Mouse (Mus musculus): ENCODE data around the gene Fam180a. TPM values are rescaled to one million over a fixed set of nuclear protein-coding genes. Genes with fewer than 3 reads are reported as not detected.

The Fam180a gene
- total and polyA plus RNA-seq, 3 experiments = not detected

DNA sequence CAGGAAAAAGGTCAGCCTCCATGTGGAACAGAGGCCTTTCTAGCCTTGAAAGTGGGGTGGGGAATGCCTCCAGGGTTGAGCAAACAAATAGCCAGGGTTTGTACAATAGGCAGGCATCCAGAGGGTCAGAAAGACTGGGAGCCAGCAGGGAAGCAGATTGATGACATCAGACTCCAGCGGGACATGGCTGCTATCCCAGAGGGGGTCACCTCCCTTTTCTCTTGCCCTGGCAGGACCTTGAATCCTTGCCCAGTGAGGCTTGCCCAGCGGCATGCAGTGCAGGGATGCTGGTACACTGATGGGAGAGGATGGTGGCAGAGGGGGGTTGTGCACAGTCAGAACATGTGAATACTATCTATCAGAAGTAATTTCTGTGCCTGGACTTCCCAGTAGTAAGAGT lies 28.9 kb downstream of the Fam180a start:
- TF ChIP-seq USF1 (IDR thresholded peaks at IDR 0.05; ENCODE audit: low read depth, low read length) (no peak), POLR2A (IDR thresholded peaks at IDR 0.05; ENCODE audit: low read depth, low read length) (no peak), TCF12 (IDR thresholded peaks at IDR 0.05; ENCODE audit: low read depth, low read length) (no peak), CHD2 (IDR thresholded peaks at IDR 0.05; ENCODE audit: low read length) (no peak), JUN (IDR thresholded peaks at IDR 0.05; ENCODE audit: insufficient read depth, low read depth, low read length) (no peak), HCFC1 (IDR thresholded peaks at IDR 0.05; ENCODE audit: low read depth, low read length) (no peak), RAD21 (IDR thresholded peaks at IDR 0.05; ENCODE audit: low read depth, low read length) (no peak), JUND (conservative IDR thresholded peaks at IDR 0.05; ENCODE audit: low read depth, low read length) (no peak), UBTF (IDR thresholded peaks at IDR 0.05; ENCODE audit: low read depth, low read length) (no peak), ZKSCAN1 (IDR thresholded peaks at IDR 0.05; ENCODE audit: borderline replicate concordance, low read depth, low read length) (no peak), ETS1 (conservative IDR thresholded peaks at IDR 0.05; ENCODE audit: low read depth, low read length) (no peak), CTCF (conservative IDR thresholded peaks at IDR 0.05 in 1 of 2, IDR thresholded peaks at IDR 0.05 in 1 of 2; ENCODE audit: low read depth in 2 of 2, low read length in 2 of 2) (no peak)
- no peak overlapping the region for H3K4me3 ChIP-seq (replicated peaks in 1 of 3; ENCODE audit: low read depth in 2 of 3, low read length in 2 of 3, poor library complexity in 1 of 3)
- H3K36me3 ChIP-seq (replicated peaks in 1 of 2; ENCODE audit: control insufficient read depth in 1 of 2, insufficient read depth in 1 of 2, low read length in 1 of 2) = no peaks in the 10 kb centered on the region
- H3K9ac ChIP-seq (ENCODE audit: insufficient read depth, low read depth) = no peak overlapping the region
- H3K9me3 ChIP-seq (replicated peaks; ENCODE audit: low read length) = peaks cover 2% of the 10 kb centered on the region
- peaks cover 0 to 12% of the 10 kb centered on the region in 2 experiments; a peak in 2 of 4 replicates for H3K4me1 ChIP-seq (ENCODE audit: control insufficient read depth in 1 of 2, insufficient read depth in 2 of 2)
- in situ Hi-C loops (cut with MboI; ENCODE audit: low pct_ligation_motif_present, low pct_unique_long_range_greater_than_20kb, low sequenced_read_pairs) (no loop called here), dilution Hi-C loops (cut with MboI; ENCODE audit: extremely low pct_ligation_motif_present, extremely low pct_unique_long_range_greater_than_20kb, low sequenced_read_pairs) (no loop called here)
- no peaks in the 10 kb centered on the region for H3K79me2 ChIP-seq (replicated peaks; ENCODE audit: control insufficient read depth, extremely low read depth, insufficient read depth, poor library complexity, severe bottlenecking)
- no peaks in the 10 kb centered on the region for H3K27me3 ChIP-seq (replicated peaks)
- no peak for DNase-seq (ENCODE audit: extremely low read depth)
- no peak overlapping the region for H3K4me2 ChIP-seq (ENCODE audit: insufficient read depth, low read depth, poor library complexity, severe bottlenecking)
- H3K27ac ChIP-seq (ENCODE audit: insufficient read depth, low read depth) = no peak overlapping the region

DNA sequence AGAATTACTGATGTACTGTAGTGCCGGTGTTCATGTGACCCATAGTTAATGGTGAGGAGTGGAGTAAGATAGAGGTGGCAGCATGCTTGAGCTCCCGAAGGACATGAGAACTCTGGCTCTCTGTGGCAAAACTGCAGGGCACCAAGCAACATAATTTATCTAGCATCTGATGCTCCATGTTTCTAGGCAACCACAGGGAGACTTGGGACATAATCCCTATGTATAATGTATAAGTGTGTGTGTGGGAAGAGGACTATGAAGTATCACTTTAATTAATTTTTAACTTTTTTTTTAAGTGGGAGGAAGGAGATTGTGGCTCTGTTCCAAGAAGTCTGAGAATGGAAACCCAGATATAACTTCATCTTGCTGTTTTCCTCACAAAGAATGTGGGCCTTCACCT lies 31.0 kb downstream of the Fam180a start:
- no peaks in the 10 kb centered on the region for H3K36me3 ChIP-seq (replicated peaks in 1 of 2; ENCODE audit: control insufficient read depth in 1 of 2, insufficient read depth in 1 of 2, low read length in 1 of 2)
- DNase-seq (ENCODE audit: extremely low read depth) = no peak
- H3K79me2 ChIP-seq (replicated peaks; ENCODE audit: control insufficient read depth, extremely low read depth, insufficient read depth, poor library complexity, severe bottlenecking) = no peaks in the 10 kb centered on the region
- dilution Hi-C loops (cut with MboI; ENCODE audit: extremely low pct_ligation_motif_present, extremely low pct_unique_long_range_greater_than_20kb, low sequenced_read_pairs) = no loop called here
- no peak overlapping the region for H3K4me3 ChIP-seq (replicated peaks in 1 of 3; ENCODE audit: low read depth in 2 of 3, low read length in 2 of 3, poor library complexity in 1 of 3)
- H3K27me3 ChIP-seq (replicated peaks) = no peaks in the 10 kb centered on the region
- H3K9me3 ChIP-seq (replicated peaks; ENCODE audit: low read length) = peaks cover 2% of the 10 kb centered on the region
- H3K9ac ChIP-seq (ENCODE audit: insufficient read depth, low read depth) = no peak overlapping the region
- no peak overlapping the region for H3K27ac ChIP-seq (ENCODE audit: insufficient read depth, low read depth)
- TF ChIP-seq MYC (IDR thresholded peaks at IDR 0.05; ENCODE audit: low read depth, low read length) = no peak
- no peak for TF ChIP-seq TBP (conservative IDR thresholded peaks at IDR 0.05; ENCODE audit: low read depth, low read length)
- no peak for TF ChIP-seq POLR2AphosphoS2 (IDR thresholded peaks at IDR 0.05; ENCODE audit: low read depth, low read length)
- H3K4me2 ChIP-seq (ENCODE audit: insufficient read depth, low read depth, poor library complexity, severe bottlenecking) = no peak overlapping the region
- in situ Hi-C loops (cut with MboI; ENCODE audit: low pct_ligation_motif_present, low pct_unique_long_range_greater_than_20kb, low sequenced_read_pairs) = no loop called here
- H3K4me1 ChIP-seq (ENCODE audit: control insufficient read depth in 1 of 2, insufficient read depth in 2 of 2) = peaks cover 0 to 12% of the 10 kb centered on the region in 2 experiments; a peak in 2 of 4 replicates

DNA sequence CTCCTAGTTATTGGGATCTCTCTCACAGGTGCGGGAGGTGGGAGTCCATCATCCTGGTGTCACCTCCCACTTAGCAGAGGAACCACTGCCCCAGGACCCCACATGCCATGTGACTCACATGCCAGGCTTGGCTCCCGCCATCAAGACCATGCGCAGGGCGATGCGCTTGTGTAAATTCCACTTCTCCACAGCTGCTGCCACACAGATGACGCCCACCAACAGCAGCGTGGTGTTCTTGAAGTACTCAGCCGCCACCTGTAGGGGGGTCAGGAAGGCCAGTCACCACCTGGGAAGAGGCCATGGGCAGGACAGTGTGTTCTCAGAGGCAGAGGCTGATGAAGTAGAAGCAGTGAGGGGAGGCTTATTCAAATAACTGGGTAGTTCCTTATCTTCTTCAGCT lies 36.3 kb downstream of the Fam180a start:
- dilution Hi-C loops (cut with MboI; ENCODE audit: extremely low pct_ligation_motif_present, extremely low pct_unique_long_range_greater_than_20kb, low sequenced_read_pairs) = no loop called here
- DNase-seq (ENCODE audit: extremely low read depth) = no peak
- Histone ChIP-seq H3K27ac (ENCODE audit: insufficient read depth, low read depth) (no peak overlapping the region), H3K4me3 (replicated peaks in 1 of 3; ENCODE audit: low read depth in 2 of 3, low read length in 2 of 3, poor library complexity in 1 of 3) (no peak overlapping the region), H3K9me3 (replicated peaks; ENCODE audit: low read length) (peaks cover 2% of the 10 kb centered on the region), H3K36me3 (replicated peaks in 1 of 2; ENCODE audit: control insufficient read depth in 1 of 2, insufficient read depth in 1 of 2, low read length in 1 of 2) (no peaks in the 10 kb centered on the region), H3K4me2 (ENCODE audit: insufficient read depth, low read depth, poor library complexity, severe bottlenecking) (no peak overlapping the region), H3K79me2 (replicated peaks; ENCODE audit: control insufficient read depth, extremely low read depth, insufficient read depth, poor library complexity, severe bottlenecking) (no peaks in the 10 kb centered on the region), H3K27me3 (replicated peaks) (no peaks in the 10 kb centered on the region), H3K4me1 (ENCODE audit: control insufficient read depth in 1 of 2, insufficient read depth in 2 of 2) (peaks cover 8 to 19% of the 10 kb centered on the region in 2 experiments; a peak in 3 of 4 replicates), H3K9ac (ENCODE audit: insufficient read depth, low read depth) (no peak overlapping the region)
- no peak for TF ChIP-seq ZKSCAN1 (IDR thresholded peaks at IDR 0.05; ENCODE audit: borderline replicate concordance, low read depth, low read length)
- TF ChIP-seq CTCF (conservative IDR thresholded peaks at IDR 0.05 in 1 of 2, IDR thresholded peaks at IDR 0.05 in 1 of 2; ENCODE audit: low read depth in 2 of 2, low read length in 2 of 2) = peak in 1 of 2 experiments; percentile 16; a peak in 1 of 4 replicates
- no peak for TF ChIP-seq TBP (conservative IDR thresholded peaks at IDR 0.05; ENCODE audit: low read depth, low read length)
- in situ Hi-C loops (cut with MboI; ENCODE audit: low pct_ligation_motif_present, low pct_unique_long_range_greater_than_20kb, low sequenced_read_pairs) = no loop called here
